Mouse (Mus musculus): ENCODE data around the gene Spry1. TPM values are rescaled to one million over a fixed set of nuclear protein-coding genes. Genes with fewer than 3 reads are reported as not detected.

Gene Spry1
- total RNA-seq, 1 experiment from 2014 or later = 0.48 TPM

DNA sequence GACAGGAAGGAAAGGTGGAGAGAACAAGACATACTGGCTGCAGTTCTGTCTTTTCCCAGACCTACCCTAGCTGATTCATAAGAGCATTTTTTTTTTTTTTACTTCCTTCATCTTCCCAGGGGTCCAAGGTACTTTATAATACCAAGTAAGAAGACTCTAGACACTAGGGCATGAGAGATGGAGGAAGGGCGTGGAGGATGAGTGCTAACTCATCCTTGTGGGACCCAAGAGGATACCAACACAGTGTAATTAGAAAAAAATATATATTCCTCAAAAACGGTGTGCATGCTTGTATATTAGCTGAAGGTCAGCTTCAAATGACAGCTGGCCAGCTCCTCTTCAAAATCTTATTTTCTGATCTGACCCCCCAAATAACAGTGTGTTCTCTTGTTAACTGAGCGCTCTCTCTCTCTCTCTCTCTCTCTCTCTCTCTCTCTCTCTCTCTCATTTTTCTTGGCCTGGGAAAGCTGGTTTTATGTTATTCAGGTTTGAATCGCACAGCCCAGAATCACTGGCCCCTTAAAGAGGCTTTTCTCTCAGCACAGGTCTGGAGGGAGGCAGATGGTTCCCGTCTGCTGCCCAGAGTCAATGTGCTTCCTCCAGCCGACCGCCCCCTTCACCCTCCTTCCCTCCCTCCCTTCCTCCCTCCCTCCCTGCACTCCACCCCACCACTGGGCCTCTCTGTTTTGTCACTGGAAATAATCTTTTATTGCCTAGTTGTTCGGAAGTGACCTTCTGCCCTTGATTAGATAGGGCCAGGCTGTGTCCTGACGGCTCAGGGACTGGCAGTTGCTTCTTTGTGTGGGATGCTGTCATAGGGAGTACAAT, 26.8 kb downstream of the Spry1 start:
- no peak for ATAC-seq (replicated peaks; ENCODE audit: insufficient number of reproducible peaks, low FRiP score, low TSS enrichment, poor library complexity, severe bottlenecking)

DNA sequence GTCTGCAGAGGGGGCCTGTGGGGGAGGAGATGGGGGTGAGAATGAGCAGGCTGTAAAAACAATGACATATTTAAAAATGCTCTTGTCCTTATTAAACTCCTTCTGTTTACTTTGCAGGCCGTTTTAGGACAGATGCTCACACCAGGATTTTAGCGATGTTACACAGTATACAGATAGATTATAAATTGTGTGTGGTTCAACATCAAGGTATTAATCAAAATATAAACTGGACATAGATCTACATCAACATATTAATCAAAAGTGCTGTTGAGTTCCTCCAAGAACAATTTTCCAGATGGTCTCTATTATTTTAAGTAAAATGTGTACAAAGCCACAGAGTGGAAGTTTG, 27.3 kb downstream of the Spry1 start:
- ATAC-seq (replicated peaks; ENCODE audit: insufficient number of reproducible peaks, low FRiP score, low TSS enrichment, poor library complexity, severe bottlenecking) = no peak

DNA sequence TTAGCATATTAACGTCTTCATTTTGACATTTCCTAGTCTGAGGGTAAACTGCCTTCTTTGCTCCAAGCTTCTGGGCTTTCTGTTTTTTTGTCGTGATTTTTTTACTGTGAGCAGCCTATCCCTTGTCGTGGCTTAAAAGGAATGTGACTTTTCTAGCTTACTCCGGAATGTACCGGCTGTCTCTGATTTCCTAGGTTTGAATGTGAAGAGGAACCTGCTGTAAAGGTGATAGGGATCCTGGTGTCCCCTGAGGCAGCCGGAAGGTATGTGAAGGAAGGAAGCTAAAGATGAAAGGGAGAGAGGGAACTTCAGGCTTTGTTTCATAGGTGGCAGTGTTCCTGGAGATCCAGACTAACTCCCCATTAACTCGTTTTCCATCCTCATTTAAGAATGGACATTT, 28.0 kb downstream of the Spry1 start:
- no peak for ATAC-seq (replicated peaks; ENCODE audit: insufficient number of reproducible peaks, low FRiP score, low TSS enrichment, poor library complexity, severe bottlenecking)

DNA sequence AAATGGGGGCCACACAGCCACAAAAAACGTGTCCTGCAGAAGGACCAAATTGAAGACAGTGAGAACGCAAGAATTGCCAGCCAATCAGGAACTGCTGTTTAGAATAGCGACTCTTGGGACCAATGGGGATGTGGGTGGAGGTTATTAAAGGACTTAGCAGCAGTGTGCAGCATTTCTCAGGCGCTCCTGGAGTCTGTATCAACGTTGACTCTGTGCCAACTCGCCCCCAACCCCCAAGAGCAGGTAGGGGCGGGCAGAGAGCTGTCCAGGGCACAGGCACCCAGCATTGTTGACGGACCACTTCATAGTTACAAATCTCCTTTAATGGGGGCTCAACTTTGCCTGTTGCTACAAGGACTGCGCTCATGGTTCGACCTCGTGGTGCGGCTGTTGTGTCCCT, 28.9 kb downstream of the Spry1 start:
- no peak for ATAC-seq (replicated peaks; ENCODE audit: insufficient number of reproducible peaks, low FRiP score, low TSS enrichment, poor library complexity, severe bottlenecking)

DNA sequence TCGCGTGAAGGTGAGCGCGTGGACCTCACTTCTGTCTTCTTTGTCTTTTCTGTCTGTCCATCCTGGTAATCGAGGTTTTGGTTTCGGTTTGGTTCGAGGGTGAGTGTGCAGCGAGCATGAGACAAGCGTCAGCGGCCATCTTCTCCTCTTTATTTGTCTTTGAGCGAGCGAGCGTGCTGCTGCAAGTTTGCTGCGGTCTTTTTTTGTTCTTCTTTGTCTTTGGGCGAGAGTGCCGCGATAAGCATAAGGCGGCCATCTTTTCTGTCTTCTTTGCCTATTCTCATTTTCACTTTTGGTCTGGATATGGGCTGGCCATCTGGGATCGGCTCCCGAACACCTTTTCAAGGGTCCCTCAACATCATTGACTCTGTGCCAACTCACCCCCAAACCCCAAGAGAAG, 29.4 kb downstream of the Spry1 start:
- ATAC-seq (replicated peaks; ENCODE audit: insufficient number of reproducible peaks, low FRiP score, low TSS enrichment, poor library complexity, severe bottlenecking) = no peak

DNA sequence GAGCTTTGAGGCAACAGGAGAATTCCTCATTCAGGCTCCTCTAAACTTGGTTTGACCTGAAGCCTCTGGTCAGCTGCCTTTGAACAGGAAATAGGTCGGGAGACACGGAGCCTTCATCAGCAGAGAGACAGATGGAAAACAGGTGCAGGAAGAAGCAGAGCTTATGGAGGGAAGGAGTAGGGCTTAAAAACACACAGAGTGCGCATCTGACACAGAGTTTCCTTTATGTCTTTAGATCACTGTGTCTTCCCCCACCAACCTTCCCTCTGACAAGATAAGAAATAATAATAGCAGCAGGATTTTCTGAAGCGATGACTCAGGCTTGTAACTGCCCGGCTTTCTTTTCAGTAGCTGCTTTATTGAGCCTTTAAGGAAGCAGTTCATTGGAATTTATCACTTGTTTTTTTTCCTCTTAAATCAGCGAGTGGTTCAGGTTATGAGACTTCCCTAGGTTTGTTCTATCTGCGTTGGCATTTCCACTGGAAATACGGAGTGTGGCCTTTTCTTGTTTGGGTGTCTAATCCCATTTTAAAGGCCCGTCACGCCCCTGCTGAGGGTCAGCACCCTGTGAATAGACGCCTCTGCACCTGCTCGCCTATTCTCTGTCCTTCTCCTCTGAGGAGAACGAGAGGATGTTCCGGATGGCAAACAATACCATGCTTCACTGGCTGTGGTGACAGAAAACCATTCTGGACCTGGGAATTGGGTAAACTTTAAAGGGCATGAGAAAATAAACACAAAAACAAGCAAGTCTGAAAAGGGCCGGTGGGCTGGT, 32.7 kb downstream of the Spry1 start:
- ATAC-seq (replicated peaks; ENCODE audit: insufficient number of reproducible peaks, low FRiP score, low TSS enrichment, poor library complexity, severe bottlenecking) = no peak

DNA sequence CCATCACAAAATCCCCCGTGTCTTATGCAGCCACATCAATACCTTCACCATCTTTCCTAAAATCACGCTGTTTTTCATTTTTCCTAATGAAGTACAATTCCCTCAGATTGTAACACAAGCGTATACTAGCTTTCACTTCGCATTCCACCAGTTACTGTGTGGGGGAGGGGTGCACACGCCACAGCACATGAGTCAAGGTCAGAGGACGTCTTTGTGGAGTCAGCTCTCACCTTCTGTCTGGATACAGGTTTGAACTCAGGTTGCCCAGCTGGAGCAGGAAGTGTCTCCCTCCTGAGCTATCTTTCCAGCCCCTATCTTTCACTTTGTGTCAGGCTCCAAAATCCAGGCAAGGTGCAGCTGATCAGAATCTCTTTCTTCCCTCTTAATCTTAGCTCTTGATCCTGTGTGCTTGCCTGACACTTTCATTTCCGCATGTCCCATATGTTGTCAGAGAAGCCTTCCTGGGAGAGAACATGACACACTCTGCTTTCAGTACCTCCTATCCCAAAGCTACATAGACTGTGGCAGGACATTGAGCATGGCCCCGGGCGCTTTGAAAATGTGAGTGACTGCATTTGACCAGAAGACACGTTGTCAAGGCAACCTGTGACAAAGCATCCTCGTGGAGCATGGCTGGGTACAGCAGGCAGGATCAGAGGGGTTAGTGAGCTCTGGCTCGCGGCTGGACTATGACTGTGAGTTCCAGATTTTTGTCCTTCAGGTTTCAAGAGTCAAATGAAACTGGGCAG, 33.9 kb downstream of the Spry1 start:
- ATAC-seq (replicated peaks; ENCODE audit: insufficient number of reproducible peaks, low FRiP score, low TSS enrichment, poor library complexity, severe bottlenecking) = no peak

DNA sequence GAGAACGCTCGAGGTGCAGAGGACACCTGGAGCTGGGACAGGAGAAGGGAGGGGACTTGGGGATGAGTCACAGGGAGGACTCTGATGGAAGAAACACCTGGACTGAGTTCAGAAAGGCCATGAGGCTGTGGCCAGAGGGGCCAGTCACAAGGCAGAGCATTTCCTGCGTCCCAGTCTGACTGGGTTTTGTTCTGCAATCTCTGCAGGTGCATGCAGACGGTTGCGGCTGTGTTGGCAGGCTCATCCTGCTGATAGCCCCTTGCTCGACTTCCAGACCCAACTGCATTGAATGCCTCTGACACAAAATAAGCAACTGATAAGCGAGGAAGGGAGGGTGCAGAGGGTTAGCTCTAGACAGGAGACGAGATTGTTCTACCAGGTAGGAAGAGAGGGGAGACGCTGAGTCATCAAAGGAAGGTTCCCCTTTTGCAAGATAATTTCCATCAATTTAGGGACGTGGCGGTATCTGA, 35.3 kb downstream of the Spry1 start:
- no peak for ATAC-seq (replicated peaks; ENCODE audit: insufficient number of reproducible peaks, low FRiP score, low TSS enrichment, poor library complexity, severe bottlenecking)

DNA sequence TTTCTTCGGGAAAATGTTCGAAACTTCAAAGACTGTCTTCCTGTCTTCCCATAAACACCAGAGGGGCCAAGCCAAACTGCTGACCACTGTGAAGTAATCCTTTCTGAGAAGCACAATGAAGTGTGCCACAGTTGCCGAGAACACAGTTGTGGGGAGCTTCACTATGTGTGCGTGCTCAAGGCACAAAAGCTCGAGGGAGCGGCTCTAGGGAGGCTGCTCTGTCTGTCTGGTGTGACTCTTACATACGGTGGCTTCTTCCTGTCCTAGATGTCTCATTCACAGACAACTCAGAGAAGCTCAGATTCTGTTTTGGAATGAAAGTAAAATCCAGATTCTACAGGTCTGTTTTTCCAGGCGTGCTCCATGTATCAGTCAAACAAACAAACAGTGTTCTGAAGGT, 36.5 kb downstream of the Spry1 start:
- ATAC-seq (replicated peaks; ENCODE audit: insufficient number of reproducible peaks, low FRiP score, low TSS enrichment, poor library complexity, severe bottlenecking) = no peak

DNA sequence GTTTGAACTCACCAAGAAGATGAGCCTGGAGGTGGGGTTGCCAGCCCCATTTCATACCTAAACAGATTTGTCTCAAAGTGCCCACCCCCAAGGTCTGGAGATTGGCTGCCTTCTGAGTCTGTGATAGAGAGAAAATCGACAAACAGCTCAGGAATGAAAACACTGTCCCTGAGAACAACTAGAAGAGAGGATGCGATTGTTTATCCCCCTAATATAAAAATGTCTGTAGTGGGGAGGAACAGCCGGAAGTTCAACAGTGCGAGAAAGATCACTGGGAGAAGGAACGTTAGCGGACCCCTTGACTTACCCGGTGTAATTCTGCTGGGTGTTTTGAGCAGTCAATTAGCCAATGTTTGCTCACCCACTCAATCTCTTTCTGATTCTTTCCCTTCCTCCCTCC, 46.5 kb downstream of the Spry1 start:
- no peak for ATAC-seq (replicated peaks; ENCODE audit: insufficient number of reproducible peaks, low FRiP score, low TSS enrichment, poor library complexity, severe bottlenecking)

DNA sequence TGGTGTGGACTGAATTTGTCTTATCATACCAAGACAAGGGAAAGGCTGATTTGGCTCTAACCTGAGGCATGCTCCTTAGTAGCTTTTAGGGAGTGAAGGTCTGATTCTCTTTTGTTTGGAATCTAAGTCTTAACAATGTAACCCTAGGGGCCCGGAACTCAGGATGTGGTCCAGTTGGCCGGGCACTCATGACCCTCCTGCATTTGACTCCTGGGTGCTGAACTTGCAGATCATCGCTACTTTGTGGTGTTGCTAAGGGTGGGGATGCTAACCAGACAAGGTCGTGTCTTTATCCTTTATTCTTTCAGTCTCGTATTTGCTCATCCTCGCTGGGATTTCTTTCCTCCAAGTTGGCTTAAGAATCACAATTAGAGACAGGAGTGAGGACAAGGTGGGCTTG, 47.0 kb downstream of the Spry1 start:
- no peak for ATAC-seq (replicated peaks; ENCODE audit: insufficient number of reproducible peaks, low FRiP score, low TSS enrichment, poor library complexity, severe bottlenecking)

DNA sequence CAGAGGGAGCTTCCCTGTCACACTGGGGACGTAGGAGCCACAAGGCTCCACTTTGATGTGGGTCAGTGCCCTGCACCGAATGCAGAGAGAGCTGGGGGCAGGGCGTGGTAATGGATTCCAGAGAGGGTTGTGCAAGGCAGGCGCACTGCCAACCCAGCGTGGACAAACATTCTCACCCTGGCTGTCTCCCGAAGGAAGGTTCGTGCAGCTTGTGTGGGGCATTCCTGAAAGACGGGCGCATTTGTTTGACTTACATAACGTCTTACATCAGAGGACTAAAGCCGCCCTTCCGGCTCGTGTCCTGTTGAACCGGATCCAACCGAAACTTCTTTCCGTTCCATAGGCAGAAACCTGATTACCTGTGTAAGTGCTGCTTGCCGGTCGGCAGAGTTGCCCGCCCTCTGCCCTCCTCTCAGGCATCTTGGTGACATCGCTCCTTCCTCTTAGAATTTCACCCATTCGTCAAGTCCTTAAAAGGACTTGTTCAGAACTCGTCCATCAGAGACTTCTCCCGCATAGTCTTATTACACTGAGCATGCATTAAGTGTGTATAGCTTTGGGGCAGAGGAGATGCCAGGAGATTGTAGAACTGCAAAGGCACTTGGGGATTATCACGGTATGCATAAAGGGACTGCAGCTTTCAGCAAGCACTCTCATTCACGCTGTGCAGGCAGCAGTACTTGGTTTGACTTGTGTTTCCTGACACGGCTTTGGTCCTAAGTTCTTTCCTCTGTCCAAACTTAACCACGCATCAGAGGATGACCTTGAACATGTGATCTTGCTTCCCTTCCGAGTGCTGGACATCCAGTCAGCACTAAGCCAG, 47.6 kb downstream of the Spry1 start:
- ATAC-seq (replicated peaks; ENCODE audit: insufficient number of reproducible peaks, low FRiP score, low TSS enrichment, poor library complexity, severe bottlenecking) = no peak

DNA sequence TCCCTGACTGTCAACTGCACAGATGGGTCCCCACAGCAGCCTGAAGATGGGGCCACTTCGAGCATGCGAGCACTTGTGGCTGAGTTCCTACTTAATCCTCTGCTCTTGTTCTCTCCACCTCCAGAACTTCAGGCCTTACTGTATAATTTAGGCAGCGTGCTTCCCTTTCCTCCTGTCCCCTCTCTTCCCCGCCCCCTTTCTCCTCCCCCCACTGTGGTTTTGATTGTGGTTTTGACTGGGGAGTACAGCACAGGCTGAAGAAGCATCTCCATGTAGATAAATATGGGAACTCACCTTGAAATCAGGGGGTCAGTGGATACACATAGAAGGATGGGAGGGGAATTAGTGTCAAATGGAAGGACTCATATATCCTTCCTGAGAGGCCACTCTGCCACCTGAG, 53.2 kb downstream of the Spry1 start:
- ATAC-seq (replicated peaks; ENCODE audit: insufficient number of reproducible peaks, low FRiP score, low TSS enrichment, poor library complexity, severe bottlenecking) = no peak

DNA sequence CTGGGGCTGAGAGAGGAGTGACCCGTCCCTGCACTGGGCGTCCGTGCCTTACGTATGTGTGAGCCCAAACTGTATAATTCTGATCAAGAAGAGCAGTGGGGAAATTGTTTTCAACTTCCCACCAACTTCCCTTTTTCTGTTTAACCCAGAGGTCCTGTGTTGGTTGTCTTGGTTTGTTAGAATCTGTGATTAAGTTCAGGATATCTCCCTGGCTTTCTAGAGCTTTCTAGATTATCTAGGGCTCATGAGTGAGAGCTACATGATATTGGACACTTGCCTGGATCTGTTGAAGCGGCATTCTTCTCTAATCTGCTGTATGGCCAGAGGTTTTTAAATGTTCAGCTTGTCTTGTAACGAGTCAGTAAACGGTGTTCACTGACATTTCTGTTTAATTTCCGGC, 53.8 kb downstream of the Spry1 start:
- no peak for ATAC-seq (replicated peaks; ENCODE audit: insufficient number of reproducible peaks, low FRiP score, low TSS enrichment, poor library complexity, severe bottlenecking)

Other genes with a start within 250 kb of the Spry1 start
- 105 to 136 TPM (median 120 TPM) in 3 replicates for gene Spata5, start 220.1 kb upstream of the Spry1 start, total RNA-seq (2017)
- 10.5 to 21.5 TPM (median 17.6 TPM) in 3 replicates for gene Nudt6, start 219.7 kb upstream of the Spry1 start, total RNA-seq (2017)
- 24.7 to 61.8 TPM (median 41.2 TPM) in 3 replicates for gene Gm5148, start 84.5 kb downstream of the Spry1 start, total RNA-seq (2017)